In genomic region chr10:75859107-75859746, GRCm38 (mm10) we compare ENCODE assay signal across 9 mouse cellular contexts. TPM values are rescaled to one million over a fixed set of nuclear protein-coding genes. Genes with fewer than 3 reads are reported as not detected.
DNase-seq lines count a peak whose midpoint lies in the region; ATAC-seq and TF ChIP-seq lines count a peak whose summit lies in the region.
"Had no signal": no experiment of that assay in that cellular context is flagged by ENCODE, and none has a peak within 500 bp of the region (broad histone marks: within the 10 kb centered on the region; RNA-seq: fewer than 3 reads in every experiment).

No protein-coding gene starts in this region.

- H3K9me3 ChIP-seq in intestine, embryonic 16.5 days (ENCODE audit: control insufficient read depth, low read length), result no peaks in the 10 kb centered on the region
- H3K9me3 ChIP-seq in lung, embryonic 16.5 days (ENCODE audit: control insufficient read depth, low read length), result no peaks in the 10 kb centered on the region

- intact Hi-C loops in left cerebral cortex, adult 2 months (cut with DNase I), result loop anchor here (5.0 kb wide), 1 partner anchor 97 kb away; the partner anchor contains the start of gene Cabin1

- peak overlapping the region; percentile 75 for H3K4me2 ChIP-seq in intestine, embryonic 16.5 days (ENCODE audit: low read depth, low read length)
- peak overlapping the region; percentile 64 for H3K4me2 ChIP-seq in lung, embryonic 16.5 days (ENCODE audit: low read depth, low read length)

- H3K4me1 ChIP-seq in embryonic fibroblast, embryonic 13.5 days (ENCODE audit: control insufficient read depth, insufficient read depth, low read length), result no peaks in the 10 kb centered on the region
- peaks cover 23% of the 10 kb centered on the region for H3K4me1 ChIP-seq in intestine, embryonic 16.5 days (ENCODE audit: control insufficient read depth, insufficient read depth, low read length)
- H3K4me1 ChIP-seq in lung, embryonic 16.5 days (replicated peaks; ENCODE audit: control insufficient read depth, insufficient read depth, low read length), result peaks cover 21% of the 10 kb centered on the region
- peaks cover 4% of the 10 kb centered on the region; the same call in 1 of the 2 replicates for H3K4me1 ChIP-seq in small intestine, adult 2 months (ENCODE audit: control insufficient read depth, insufficient read depth, insufficient read length, low read length)

- TF ChIP-seq POLR2A in embryonic fibroblast, embryonic 13.5 days (IDR thresholded peaks at IDR 0.05; ENCODE audit: low read depth, low read length), result no peak
- TF ChIP-seq POLR2A in small intestine, adult 2 months (IDR thresholded peaks at IDR 0.05; ENCODE audit: low read depth, low read length), result no peak

- H3K27me3 ChIP-seq in intestine, embryonic 16.5 days (replicated peaks; ENCODE audit: control insufficient read depth, insufficient read depth, low read length), result no peaks in the 10 kb centered on the region
- H3K27me3 ChIP-seq in lung, embryonic 16.5 days (ENCODE audit: control insufficient read depth, insufficient read depth, low read depth, low read length), result no peaks in the 10 kb centered on the region
- no peaks in the 10 kb centered on the region for H3K27me3 ChIP-seq in small intestine, adult 2 months (ENCODE audit: control insufficient read depth, insufficient read depth, low read length)

- peak overlapping the region; percentile 98 for H3K4me3 ChIP-seq in left cerebral cortex, adult 2 months
- H3K4me3 ChIP-seq in embryonic fibroblast, embryonic 13.5 days (ENCODE audit: insufficient read depth, low read length), result peak overlapping the region; percentile 52
- peak overlapping the region; percentile 82 for H3K4me3 ChIP-seq in intestine, embryonic 16.5 days (ENCODE audit: low read length)
- H3K4me3 ChIP-seq in lung, embryonic 16.5 days (ENCODE audit: low read length), result peak overlapping the region; percentile 71
- H3K4me3 ChIP-seq in small intestine, adult 2 months (ENCODE audit: low read depth, low read length), result peak overlapping the region; percentile 70

- no peaks in the 10 kb centered on the region; the same call in 1 of the 2 replicates for H3K36me3 ChIP-seq in intestine, embryonic 16.5 days (ENCODE audit: control insufficient read depth, insufficient read depth, low read length)
- peaks cover 6% of the 10 kb centered on the region for H3K36me3 ChIP-seq in lung, embryonic 16.5 days (ENCODE audit: control insufficient read depth, insufficient read depth, low read length)
- H3K36me3 ChIP-seq in small intestine, adult 2 months (ENCODE audit: control insufficient read depth, insufficient read depth, low read length), result no peaks in the 10 kb centered on the region

- ATAC-seq in intestine, embryonic 16.5 days, result peak; percentile 54
- peak; percentile 76 for ATAC-seq in lung, embryonic 16.5 days (ENCODE audit: low read depth)

- H3K9ac ChIP-seq in intestine, embryonic 16.5 days (ENCODE audit: low read depth, low read length), result peak overlapping the region; percentile 87
- peak overlapping the region; percentile 89 for H3K9ac ChIP-seq in lung, embryonic 16.5 days (ENCODE audit: low read length)

- 3% methylated on average over 27 of the region's 27 CpGs for WGBS in intestine, embryonic 16.5 days
- under 1% methylated on average over 23 of the region's 27 CpGs for WGBS in lung, embryonic 16.5 days
- 3% methylated on average over 27 of the region's 27 CpGs for WGBS in small intestine, adult 2 months

- TF ChIP-seq CTCF in left cerebral cortex, adult 2 months (IDR thresholded peaks at IDR 0.05), result no peak
- no peak for TF ChIP-seq CTCF in embryonic fibroblast, embryonic 13.5 days (IDR thresholded peaks at IDR 0.05; ENCODE audit: borderline replicate concordance, insufficient read depth, low read length)
- TF ChIP-seq CTCF in small intestine, adult 2 months (IDR thresholded peaks at IDR 0.05; ENCODE audit: extremely low read depth, insufficient read length, insufficient replicate concordance, low read depth, low read length), result no peak

- H3K27ac ChIP-seq in left cerebral cortex, adult 2 months, result peak overlapping the region; percentile 63
- no peak overlapping the region for H3K27ac ChIP-seq in embryonic fibroblast, embryonic 13.5 days (ENCODE audit: insufficient read depth, low read length)
- H3K27ac ChIP-seq in intestine, embryonic 16.5 days (ENCODE audit: low read length), result peak overlapping the region; percentile 94
- peak overlapping the region; percentile 95 for H3K27ac ChIP-seq in lung, embryonic 16.5 days (ENCODE audit: low read length)
- no peak overlapping the region for H3K27ac ChIP-seq in small intestine, adult 2 months (ENCODE audit: insufficient read depth, low read depth, low read length)

- peak; percentile 24 to 33 for DNase-seq in left cerebral cortex, adult 2 months (ENCODE audit: extremely low spot score in 1 of 2, low spot score in 2 of 2)
- no peak for DNase-seq in left cerebral cortex, adult 18-20 months (ENCODE audit: low spot score in 2 of 2)
- DNase-seq in adipocyte (ENCODE audit: low spot score), result peak; percentile 41
- DNase-seq in ovary, postnatal 14 days (ENCODE audit: low spot score), result no peak

RNA-seq across cellular contexts. Expression of gene Mif, which starts 0.8 kb away (rescaled TPM):
- 100 to 1,000 TPM; 475 to 526 TPM for total RNA-seq in left cerebral cortex, adult 2 months (2021)
- total RNA-seq in left cerebral cortex, adult 18-20 months (2021), result 100 to 1,000 TPM; 526 to 535 TPM
- polyA plus RNA-seq in embryonic fibroblast, embryonic 13.5 days (2011; ENCODE audit: insufficient read length, low read depth, missing spikeins), result 614 and 763 TPM in 2 replicates
- polyA plus RNA-seq in intestine, embryonic 16.5 days (2015; fragmentation: Nextera tagmentation; extraction: Ambion mirVana), result 1,982 and 2,201 TPM in 2 replicates
- polyA plus RNA-seq in lung, embryonic 16.5 days (2015; fragmentation: Nextera tagmentation; extraction: Ambion mirVana), result 1,432 and 1,479 TPM in 2 replicates
- 755 and 830 TPM in 2 replicates for polyA plus RNA-seq in small intestine, adult 2 months (2012; rRNA removed)

RNA-seq across cellular contexts. Expression of gene Gstt2, which starts 22.0 kb away (rescaled TPM):
- 1 to 10 TPM; 4.6 to 4.8 TPM for total RNA-seq in left cerebral cortex, adult 2 months (2021)
- total RNA-seq in left cerebral cortex, adult 18-20 months (2021), result 1 to 10 TPM; 4.3 to 5.0 TPM
- 2.6 and 4.4 TPM in 2 replicates for polyA plus RNA-seq in embryonic fibroblast, embryonic 13.5 days (2011; ENCODE audit: insufficient read length, low read depth, missing spikeins)
- 78.3 and 83.7 TPM in 2 replicates for polyA plus RNA-seq in intestine, embryonic 16.5 days (2015; fragmentation: Nextera tagmentation; extraction: Ambion mirVana)
- 51.9 and 60.7 TPM in 2 replicates for polyA plus RNA-seq in lung, embryonic 16.5 days (2015; fragmentation: Nextera tagmentation; extraction: Ambion mirVana)
- polyA plus RNA-seq in small intestine, adult 2 months (2012; rRNA removed), result 68.6 and 89.9 TPM in 2 replicates

RNA-seq across cellular contexts. Expression of gene Derl3, which starts 34.0 kb away (rescaled TPM):
- 1 to 10 TPM; 3.0 to 3.5 TPM for total RNA-seq in left cerebral cortex, adult 2 months (2021)
- 1 to 10 TPM; 4.0 to 4.9 TPM for total RNA-seq in left cerebral cortex, adult 18-20 months (2021)
- not detected in 2 replicates for polyA plus RNA-seq in embryonic fibroblast, embryonic 13.5 days (2011; ENCODE audit: insufficient read length, low read depth, missing spikeins)
- polyA plus RNA-seq in intestine, embryonic 16.5 days (2015; fragmentation: Nextera tagmentation; extraction: Ambion mirVana), result 6.8 and 9.7 TPM in 2 replicates
- 2.3 and 3.5 TPM in 2 replicates for polyA plus RNA-seq in lung, embryonic 16.5 days (2015; fragmentation: Nextera tagmentation; extraction: Ambion mirVana)
- 145 and 219 TPM in 2 replicates for polyA plus RNA-seq in small intestine, adult 2 months (2012; rRNA removed)

RNA-seq across cellular contexts. Expression of gene Gstt4, which starts 36.9 kb away (rescaled TPM):
- total RNA-seq in left cerebral cortex, adult 2 months (2021), result not detected
- total RNA-seq in left cerebral cortex, adult 18-20 months (2021), result not detected
- not detected in 2 replicates for polyA plus RNA-seq in embryonic fibroblast, embryonic 13.5 days (2011; ENCODE audit: insufficient read length, low read depth, missing spikeins)
- polyA plus RNA-seq in intestine, embryonic 16.5 days (2015; fragmentation: Nextera tagmentation; extraction: Ambion mirVana), result not detected in 2 replicates
- polyA plus RNA-seq in lung, embryonic 16.5 days (2015; fragmentation: Nextera tagmentation; extraction: Ambion mirVana), result not detected in 2 replicates
- not detected in 2 replicates for polyA plus RNA-seq in small intestine, adult 2 months (2012; rRNA removed)
- total RNA-seq: heart, adult 18-20 months had no signal

Comparison
In these comparisons a context has a peak if more than half of its experiments do, and no peak if none do; other contexts are left out.
1. DNase-seq: peak in left cerebral cortex, adult 2 months (2 of 2) and adipocyte (single experiment); none in left cerebral cortex, adult 18-20 months (0 of 2) and ovary, postnatal 14 days (single experiment).
2. H3K27ac ChIP-seq: peak in left cerebral cortex, adult 2 months (single experiment), intestine, embryonic 16.5 days (single experiment) and lung, embryonic 16.5 days (single experiment); none in embryonic fibroblast, embryonic 13.5 days (single experiment) and small intestine, adult 2 months (single experiment).
3. RNA of gene Derl3, which starts 34.0 kb away (polyA plus RNA-seq): 145 to 219 TPM in small intestine, adult 2 months; 6.8 to 9.7 TPM in intestine, embryonic 16.5 days, 2.3 to 3.5 TPM in lung, embryonic 16.5 days and not detected in embryonic fibroblast, embryonic 13.5 days; every median in the first group is over 10 times any median in the second.
4. Peak in every context shown above with its lines, with median percentiles within 50 percentile points of each other: H3K4me3 ChIP-seq.